Mouse (Mus musculus) bone marrow, adult 2 months (tissue): Measurements from ENCODE around the gene Nup43. TPM values are rescaled to one million over a fixed set of nuclear protein-coding genes. Genes with fewer than 3 reads are reported as not detected.
"Not testable (repeated sequence)": the region's sequence is repeated elsewhere in the genome, so short reads cannot be mapped to it uniquely, and the experiment has no call there.

Experiments used
- H3K27ac ChIP-seq: fragments of 200-500 bp; 2 replicates; pipeline ENCODE4 v1.5.1; 2012; ENCODE audit warnings: low read depth, mild to moderate bottlenecking, control low read depth, inconsistent platforms, low read length; ENCODE audit not compliant: control insufficient read depth, poor library complexity, insufficient read depth
- H3K4me1 ChIP-seq: fragments of 200-500 bp; 2 replicates; pipeline ENCODE4 v1.6.1; 2011; ENCODE audit warnings: low read length; ENCODE audit not compliant: control insufficient read depth, insufficient read depth
- H3K4me3 ChIP-seq: fragments of 200-500 bp; replicated peaks from 2 replicates; pipeline ENCODE3; 2011; ENCODE audit warnings: mild to moderate bottlenecking, low read depth, low read length, control low read depth; ENCODE audit not compliant: control insufficient read depth
- CTCF ChIP-seq: fragments of 200-500 bp; IDR thresholded peaks from 2 replicates; pipeline ENCODE4 v1.5.1; 2011; ENCODE audit warnings: low read length, control low read depth; ENCODE audit not compliant: control insufficient read depth, insufficient read depth
- POLR2A ChIP-seq: fragments of 200-500 bp; IDR thresholded peaks from 2 replicates; pipeline ENCODE4 v1.6.1; 2011; ENCODE audit warnings: low read depth, mild to moderate bottlenecking, control low read depth, low read length, borderline replicate concordance; ENCODE audit not compliant: control insufficient read depth
- WGBS: fragments of 180-500 bp; shearing (Covaris S2); methylation state at CpG from one replicate; pipeline ENCODE4 v1.1.7; 2018; 5-methylcytosine and 5-hydroxymethylcytosine counted together
- polyA plus RNA-seq: library from polyadenylated mRNA; stranded (reverse); fragments of >200 nt; gene quantifications from 2 replicates; pipeline ENCODE4 v1.2.4, GENCODE M21; 2011; ENCODE audit warnings: low replicate concordance; ENCODE audit not compliant: missing spikeins, insufficient read depth, insufficient read length

The Nup43 gene
- polyA plus RNA-seq = 9.4 and 14.6 TPM in 2 replicates

DNA sequence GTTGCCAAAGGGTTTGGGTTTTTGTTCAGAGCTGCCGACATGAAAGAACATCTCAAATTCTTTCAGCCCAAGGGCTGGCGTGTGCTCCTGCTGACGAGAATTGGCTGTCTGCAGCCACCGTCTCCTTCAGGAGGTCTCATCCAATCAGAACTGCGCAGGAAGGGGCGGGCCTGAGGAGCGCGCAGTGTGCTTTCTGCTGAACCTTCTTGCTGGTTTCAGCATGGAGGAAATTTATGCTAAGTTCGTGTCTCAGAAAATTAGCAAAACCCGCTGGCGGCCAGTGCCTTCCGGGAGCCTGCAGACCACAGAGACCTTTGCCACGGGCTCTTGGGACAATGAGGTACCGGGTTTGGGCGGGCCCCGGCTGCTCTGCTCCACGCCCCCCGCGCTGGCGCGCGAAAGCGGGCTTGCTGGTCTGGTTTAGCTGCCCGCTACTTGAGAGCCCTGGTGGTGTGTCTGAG, at the start of gene Nup43:
Gene Nup43 (plus strand): TSS at position 162 of the 461 bp plus-strand sequence.
- Histone ChIP-seq H3K4me3 (peak within 1 kb of the TSS; percentile 72), H3K27ac (peak within 1 kb of the TSS; percentile 23; the same call in 1 of the 2 replicates), H3K4me1 (no peaks in the 10 kb centered on the region; the same call in 1 of the 2 replicates)
- WGBS = under 1% methylated on average over 24 of the region's 24 CpGs
- TF ChIP-seq POLR2A (peak; percentile 38; the same call in 1 of the 2 replicates), CTCF (no peak)

DNA sequence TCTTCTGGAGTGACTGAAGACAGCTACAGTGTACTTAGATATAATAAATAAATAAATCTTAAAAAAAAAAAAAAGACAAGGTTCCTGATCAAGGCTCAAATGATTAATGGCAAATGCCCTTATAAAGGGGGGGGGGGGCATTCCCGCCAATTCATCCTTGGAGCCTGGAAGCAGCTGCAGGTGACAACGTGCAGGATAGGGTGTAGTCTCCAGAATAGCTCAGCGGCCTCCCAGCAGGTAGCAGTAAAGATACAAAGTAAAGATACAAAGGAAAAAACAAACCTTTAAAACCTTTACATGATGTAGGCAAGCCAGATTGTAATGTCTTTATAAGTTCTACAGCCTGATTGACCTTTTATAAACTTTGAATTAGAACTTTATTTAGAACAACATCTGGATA, 49.7 kb upstream of the Nup43 start:
- not testable (repeated sequence) for H3K27ac ChIP-seq, H3K4me3 ChIP-seq, H3K4me1 ChIP-seq
- WGBS = 82% methylated on average over 3 of the region's 3 CpGs

DNA sequence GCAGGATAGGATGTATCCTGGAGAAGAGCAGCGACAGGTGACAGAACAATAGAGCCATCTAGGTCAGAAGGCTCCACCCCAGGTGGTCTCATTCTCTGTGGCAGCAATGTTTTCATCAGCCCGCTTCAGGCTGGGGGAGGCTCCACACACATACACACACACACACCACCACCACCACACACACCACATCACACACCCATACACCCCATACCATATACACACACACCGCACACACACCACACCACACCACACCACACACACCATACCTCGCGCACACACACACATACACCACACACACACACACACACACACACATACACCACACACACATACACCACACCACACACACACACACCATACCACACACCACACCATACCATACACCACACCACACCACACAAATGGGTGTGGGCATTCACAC, 47.5 kb upstream of the Nup43 start:
- no peak overlapping the region for H3K27ac ChIP-seq
- H3K4me3 ChIP-seq = no peak overlapping the region
- no peaks in the 10 kb centered on the region for H3K4me1 ChIP-seq
- TF ChIP-seq POLR2A = no peak
- no peak for TF ChIP-seq CTCF
- 87% methylated on average over 5 of the region's 5 CpGs for WGBS

GRCm38 (mm10) chr10:7620723-7621122, 46.6 kb upstream of the Nup43 start:
- 91% methylated on average over 5 of the region's 5 CpGs for WGBS
- no peak overlapping the region for H3K27ac ChIP-seq
- H3K4me1 ChIP-seq = no peaks in the 10 kb centered on the region
- no peak overlapping the region for H3K4me3 ChIP-seq
- TF ChIP-seq CTCF (no peak), POLR2A (no peak)

DNA sequence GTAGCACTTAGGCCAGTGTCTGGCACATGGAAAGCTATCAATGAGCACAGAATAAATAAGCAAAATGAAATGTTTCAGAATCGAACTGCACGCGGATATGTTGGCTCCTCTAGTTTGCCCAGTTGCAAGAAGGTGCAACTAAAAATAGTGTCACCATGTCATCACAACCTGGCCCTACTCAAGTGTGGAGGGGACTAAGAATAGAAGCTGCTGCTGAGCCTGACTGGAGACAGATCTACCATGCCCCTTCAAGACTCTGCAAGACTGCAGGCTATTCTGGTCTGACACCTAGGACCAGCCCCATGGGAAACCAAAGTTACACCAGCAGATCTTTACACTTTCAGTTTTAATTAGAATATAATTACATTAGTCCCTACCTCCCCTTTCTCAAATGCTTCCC, 44.9 kb upstream of the Nup43 start:
- H3K27ac ChIP-seq = no peak overlapping the region
- TF ChIP-seq CTCF (no peak), POLR2A (no peak)
- no peak overlapping the region for H3K4me3 ChIP-seq
- 91% methylated on average over 3 of the region's 3 CpGs for WGBS
- no peaks in the 10 kb centered on the region for H3K4me1 ChIP-seq

DNA sequence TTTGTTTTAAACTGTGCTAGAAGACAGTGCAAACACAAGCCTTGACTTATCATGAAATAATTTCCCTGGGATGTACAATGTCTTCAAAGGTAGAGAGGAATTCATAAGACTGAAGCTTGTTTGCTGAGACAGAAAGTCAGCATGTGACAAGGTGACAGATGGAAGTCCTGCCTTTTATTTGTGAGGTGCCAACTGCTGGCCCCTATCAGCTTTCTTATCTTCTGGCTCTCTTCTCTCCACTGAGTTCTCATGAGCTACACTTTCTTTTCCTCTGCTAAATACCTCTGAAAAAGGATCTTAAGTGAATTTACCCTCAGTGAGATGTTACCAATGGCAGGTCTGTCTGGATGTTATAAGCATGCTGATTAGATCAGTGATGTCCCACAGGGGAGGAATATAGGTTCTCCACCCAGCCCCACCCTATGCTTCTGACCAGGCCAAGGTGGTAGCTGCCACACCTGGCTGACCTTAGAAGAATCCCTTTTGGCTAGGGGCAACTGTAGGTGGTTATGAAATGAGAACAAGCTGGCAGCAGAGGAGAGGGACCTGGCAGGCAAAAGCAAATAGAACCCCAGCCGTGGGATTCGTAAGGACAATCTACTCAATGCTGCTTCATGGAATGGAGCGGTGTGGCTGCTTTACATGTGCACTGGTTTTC, 43.3 kb upstream of the Nup43 start:
- 90% methylated on average over 3 of the region's 3 CpGs for WGBS
- TF ChIP-seq POLR2A = no peak
- no peak for TF ChIP-seq CTCF

DNA sequence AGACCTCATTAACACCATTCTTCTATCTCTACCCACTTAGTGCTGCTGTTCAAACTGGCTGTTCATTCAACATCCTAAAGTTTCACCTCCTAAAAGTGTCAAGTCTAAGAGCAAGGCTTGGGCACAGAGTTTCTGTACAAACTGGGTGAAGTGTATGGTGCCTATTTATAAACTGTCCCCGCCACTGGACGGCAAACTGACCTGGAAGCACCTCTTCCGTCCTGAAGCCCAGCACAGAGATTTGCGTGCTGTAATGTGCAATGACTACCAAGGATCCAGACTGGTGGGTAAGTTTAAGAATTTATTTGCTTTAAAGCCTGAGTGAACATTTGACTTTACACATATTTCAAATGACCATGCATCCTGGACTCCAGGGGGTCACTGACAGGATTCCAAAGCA, 38.2 kb upstream of the Nup43 start:
- H3K4me3 ChIP-seq = no peak overlapping the region
- H3K4me1 ChIP-seq = no peaks in the 10 kb centered on the region
- H3K27ac ChIP-seq = no peak overlapping the region
- 94% methylated on average over 4 of the region's 4 CpGs for WGBS
- no peak for TF ChIP-seq CTCF
- TF ChIP-seq POLR2A = no peak

More for the DNA sequence above, 43.3 kb upstream of the Nup43 start:
- no peak overlapping the region for H3K27ac ChIP-seq
- no peak overlapping the region for H3K4me3 ChIP-seq
- H3K4me1 ChIP-seq = no peaks in the 10 kb centered on the region

DNA sequence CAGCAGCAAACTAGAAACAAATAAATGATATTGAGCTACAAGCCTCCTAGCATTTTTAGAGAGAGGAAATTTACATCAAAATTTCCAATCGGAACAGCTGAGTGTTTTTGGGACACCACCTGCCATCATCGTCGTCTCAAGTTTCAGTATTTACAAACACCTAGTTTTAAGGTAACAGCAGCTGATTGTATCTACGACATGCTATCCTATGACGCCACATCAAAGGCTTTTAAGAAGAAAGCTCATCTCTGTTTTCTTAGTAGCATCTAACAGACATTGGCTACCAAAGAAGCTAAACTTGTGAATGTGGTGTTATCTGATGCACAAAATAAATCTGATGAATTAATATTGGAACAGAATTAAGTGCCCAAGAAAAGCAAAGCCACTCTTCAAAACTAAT, 37.0 kb upstream of the Nup43 start:
- Histone ChIP-seq H3K27ac (no peak overlapping the region), H3K4me3 (no peak overlapping the region), H3K4me1 (no peaks in the 10 kb centered on the region)
- no peak for TF ChIP-seq CTCF
- WGBS = 91% methylated on average over 5 of the region's 5 CpGs
